Mouse (Mus musculus) spleen, postnatal 10 days (tissue): ENCODE results near the gene Dnmt3a.

ENCODE experiments used
- DNase-seq, 2 experiments: peaks; one replicate each; pipeline ENCODE4 v3.0.0; 2021 to 2022; ENCODE audit warnings: low spot score in 2 of 2

The Dnmt3a gene

DNA sequence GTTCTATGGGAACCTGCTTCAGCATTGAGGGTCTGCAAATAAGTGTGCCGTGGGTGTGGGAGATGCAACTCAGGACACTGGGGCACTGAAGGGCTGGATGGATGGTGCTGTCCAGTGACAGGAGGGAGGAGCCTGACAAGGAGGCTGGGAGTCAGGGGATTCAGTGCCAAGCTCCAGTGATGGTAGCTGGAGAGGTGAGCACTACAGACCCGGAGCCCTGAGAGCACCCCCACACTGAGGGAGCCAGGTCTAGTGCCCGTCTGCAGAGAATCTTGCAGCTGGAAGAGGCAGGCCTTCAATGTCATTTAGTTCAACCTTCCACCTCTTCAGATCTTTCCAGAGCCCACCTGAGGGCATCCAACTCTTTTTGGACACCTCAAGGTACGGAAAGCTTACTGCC is at the start of gene Dnmt3a:
Gene Dnmt3a (plus strand): TSS at position 156 of the 400 bp plus-strand sequence.
- no peak for DNase-seq

DNA sequence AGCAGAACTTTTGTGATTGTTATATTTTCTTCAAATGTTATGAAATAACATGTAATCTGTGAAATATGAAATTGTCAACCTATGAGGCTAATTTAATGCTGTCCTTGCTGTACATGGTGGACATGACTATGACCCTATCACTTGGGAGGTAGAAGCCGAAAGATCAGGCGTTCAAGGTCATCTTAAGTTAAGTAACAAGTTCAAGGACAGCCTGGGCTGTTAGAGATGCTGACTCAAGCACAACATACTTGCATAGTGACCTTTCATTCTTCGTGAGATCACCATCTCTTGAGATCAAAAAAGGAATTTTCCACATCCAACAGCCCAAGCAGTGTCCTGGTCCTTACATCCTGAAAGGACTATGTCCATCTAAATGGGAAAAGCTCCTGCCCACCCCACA is 49.6 kb upstream of the Dnmt3a start:
- no peak for DNase-seq

DNA sequence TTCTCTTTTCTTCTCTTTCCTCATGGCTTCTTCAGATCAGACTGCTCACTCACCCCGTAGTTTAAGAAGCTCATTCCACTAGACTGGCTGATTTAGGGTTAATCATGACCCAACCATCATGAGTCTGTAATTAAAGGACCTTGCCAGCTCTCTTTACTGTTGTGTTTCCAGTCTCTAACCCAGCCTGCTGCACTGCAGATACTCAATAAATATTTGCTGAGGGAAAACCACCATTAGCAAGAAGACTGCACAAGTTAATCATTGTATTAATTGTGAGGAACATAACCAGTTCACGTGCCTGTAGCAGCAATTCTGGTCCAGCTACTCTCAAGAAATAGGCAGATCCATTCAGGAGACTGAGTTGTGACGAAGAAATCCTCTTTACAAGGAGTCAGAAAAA is 47.7 kb upstream of the Dnmt3a start:
- DNase-seq, result no peak

DNA sequence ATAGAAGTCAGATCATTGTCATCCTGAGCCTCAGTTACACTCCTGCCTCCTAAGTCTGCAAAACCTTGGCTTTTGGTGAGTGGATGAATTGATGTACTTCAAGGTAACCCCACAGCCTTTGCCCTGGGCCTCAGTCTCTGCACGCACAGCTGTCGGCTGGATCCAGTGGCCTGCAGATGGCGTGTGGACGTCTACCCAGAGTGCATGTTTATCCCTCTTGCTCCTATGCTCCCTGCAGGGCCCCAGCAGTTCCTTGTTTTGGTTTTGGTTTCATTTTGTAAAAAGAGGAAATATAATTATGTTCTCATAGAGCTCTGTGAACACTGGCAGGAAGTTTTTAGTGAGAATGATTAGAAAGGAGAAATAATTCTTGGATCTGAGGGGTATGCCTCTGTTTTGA is 46.4 kb upstream of the Dnmt3a start:
- peak in 1 of 2 experiments; percentile 68 for DNase-seq

DNA sequence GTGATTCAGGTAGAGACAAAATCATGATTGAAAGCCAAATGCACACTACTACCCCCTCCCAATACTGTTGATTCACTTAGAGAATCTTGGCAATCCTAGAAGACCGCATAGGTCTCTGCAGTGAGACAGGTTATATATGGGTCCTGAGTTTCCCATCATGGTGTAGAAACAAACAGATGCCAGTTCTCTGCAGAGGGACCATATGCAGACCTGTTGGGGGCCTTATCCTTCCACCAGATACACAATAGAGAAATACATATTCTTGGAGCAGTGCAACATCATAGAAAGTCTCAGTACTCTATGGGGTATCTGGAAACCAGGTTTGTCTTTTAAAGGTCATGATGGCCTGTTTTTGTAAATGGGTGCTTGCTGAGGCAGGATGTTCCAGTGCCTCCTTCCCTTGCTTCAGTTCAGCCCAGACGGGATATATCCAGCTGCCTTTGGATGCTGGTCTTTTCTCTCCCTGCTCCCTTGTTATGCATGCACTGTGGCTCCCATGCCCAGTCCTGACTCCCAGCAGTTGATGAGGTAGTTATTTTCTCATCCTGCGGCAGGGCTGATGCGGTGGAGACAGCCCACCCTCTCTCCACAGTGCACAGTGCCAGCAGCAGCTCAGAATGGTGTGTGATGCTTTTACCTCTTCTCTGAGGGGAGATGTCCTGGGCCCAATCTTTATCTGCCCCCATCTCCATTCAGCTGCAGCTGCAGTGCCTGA is 44.8 kb upstream of the Dnmt3a start:
- DNase-seq, result no peak

DNA sequence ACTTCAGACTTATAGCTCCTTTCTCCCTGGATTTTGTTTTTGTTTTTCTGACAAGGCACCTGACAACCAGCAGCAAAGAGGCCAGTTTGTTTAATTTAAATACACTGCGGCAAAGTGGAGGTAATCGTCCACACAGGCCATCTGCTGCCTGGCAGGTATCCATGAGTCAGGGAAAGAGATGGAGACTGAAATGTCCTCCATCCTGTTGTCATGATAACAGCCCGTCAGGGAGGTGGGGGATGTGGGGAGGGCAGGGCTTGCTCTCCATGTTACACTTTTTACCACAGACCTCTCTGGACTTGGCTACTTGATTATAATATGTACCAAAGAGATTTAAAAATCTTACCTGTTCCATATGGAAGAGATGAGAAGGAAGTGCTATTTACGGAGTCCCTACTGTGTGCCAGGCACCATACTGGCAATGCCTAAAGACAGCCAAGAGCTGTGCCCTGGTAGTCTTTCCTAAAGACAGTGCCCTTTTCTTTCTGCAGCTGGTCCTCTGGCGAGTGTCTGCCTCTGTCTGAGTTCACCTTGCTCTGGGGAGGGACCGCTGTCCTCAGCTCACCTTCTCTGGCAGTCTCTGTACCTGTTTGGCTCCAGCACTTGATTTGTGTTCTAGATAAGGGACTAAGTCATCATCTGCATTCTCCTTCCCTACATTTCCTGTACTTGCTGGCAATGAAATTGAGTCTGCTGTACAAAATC is 44.1 kb upstream of the Dnmt3a start:
- DNase-seq, result no peak

DNA sequence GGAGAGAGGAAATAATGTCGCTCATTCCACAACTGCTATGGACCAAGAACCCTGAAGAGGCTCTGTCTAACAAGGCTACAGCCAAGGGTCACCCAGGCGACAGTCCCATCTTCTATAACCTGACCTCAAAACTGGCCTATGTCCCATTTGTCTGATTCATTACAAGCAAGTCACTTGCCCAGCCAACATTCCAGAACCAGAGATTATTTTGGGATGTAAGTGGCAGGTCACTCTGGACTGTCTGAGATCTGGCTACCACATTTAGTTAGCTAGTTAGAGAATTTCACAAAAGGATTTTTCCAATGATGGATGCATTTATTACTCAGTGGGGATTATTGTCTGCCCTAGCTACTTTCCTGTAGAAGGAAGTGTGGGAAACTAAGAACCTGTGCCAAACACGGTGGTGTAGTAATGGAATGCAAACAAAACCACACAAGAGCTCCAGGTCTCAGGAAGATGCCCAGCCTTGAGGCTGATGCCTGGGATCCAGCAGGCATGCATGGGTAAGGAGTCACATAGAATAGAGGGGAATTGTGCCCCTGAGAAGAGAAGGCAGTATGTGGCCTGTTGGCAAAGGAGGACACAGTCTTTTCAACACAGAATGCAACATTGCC is 41.5 kb upstream of the Dnmt3a start:
- DNase-seq, result no peak

DNA sequence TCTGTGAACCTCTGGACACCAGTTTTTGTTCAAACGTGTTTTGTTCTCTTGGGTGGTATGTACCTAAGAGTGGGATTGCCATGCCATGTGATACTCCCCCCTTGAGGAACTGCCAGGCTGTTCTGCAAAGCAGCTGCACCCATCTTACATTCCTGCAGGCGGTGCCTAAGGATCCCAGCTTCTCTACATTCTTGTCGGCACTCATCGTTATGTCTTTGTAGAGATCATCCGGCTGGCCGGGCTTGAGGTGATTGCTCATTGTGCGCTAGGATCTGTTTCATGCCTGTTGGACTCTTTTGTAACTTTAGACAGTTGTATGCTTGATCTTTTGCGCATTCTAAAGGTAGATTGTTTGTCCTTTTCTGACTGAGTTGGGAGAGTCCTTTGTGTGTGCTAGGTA is 38.4 kb upstream of the Dnmt3a start:
- DNase-seq, result no peak

DNA sequence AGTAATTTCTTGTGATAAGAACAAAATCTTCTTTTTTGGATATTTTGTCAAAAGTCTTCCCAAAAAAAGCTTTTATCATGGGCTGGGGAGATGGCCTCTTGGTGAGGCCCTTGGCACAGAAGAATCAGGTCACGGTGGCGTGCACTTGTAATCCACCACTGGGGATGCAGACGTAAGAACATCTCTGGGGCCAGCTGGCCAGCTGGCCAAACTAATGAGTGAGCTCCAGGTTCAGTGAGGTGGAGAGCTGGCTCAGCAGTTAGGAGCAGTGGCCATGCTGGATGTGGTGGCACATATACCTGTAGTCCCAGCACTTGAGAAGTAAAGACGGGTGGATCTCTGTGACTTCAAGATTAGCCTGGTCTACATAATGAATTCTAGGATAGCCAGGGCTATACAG is 37.4 kb upstream of the Dnmt3a start:
- DNase-seq, result no peak

DNA sequence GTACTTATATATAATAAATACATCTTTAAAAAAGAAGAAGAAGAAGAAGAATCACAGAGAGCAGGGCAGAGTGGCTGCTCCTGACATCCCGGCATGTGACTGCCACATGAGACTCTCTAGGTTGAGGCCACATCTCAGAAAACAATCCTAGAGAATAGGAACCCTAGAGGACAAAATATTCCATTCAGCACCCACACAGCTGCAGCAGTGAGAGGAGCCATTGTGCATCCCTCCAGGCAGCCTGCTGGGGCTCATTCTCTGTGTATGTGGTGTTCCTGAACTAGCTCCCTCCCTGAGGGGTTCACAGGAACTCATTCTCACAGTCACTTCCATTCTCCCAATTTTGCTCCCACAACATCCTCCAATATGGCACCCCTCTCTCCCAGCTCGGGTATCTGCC is 35.3 kb upstream of the Dnmt3a start:
- no peak for DNase-seq

DNA sequence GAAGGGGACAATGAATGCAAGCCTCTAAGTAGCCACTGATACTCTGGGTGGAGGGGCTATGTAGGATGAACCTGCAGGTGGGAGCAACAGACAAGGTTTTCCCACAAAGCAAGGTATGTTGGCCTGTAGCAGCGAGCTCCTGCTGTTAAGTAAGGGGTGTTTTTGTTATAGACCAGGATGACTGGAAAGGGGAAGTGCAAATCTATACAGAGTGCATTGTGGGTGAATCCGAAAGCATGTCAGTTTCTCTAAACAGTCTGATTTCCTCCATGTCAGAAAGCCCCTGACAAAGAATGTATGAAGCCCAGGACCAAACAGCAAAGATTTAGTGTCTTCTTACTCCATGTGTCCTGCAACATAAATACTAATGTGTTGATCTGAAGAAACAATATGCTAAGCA is 34.7 kb upstream of the Dnmt3a start:
- DNase-seq, result no peak

DNA sequence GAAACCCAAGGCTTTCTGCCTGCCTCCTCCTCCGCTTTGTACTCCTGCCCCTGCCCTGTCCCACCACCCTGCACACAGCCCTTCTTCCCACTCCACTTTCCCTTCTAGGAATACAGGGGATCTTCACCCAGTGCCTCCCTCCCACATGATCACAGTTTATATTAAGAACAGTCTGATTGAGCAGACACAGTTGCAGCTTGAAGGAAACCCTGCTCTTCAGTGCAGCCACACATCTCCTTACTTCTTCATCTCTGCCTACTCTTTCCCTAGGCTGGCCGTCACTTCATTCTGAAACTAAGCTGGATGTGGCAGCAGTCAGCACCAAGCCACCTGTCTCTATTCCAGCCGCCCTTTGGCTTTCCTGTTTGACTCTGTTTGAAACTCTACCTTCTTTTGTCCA is 32.2 kb upstream of the Dnmt3a start:
- DNase-seq, result no peak

DNA sequence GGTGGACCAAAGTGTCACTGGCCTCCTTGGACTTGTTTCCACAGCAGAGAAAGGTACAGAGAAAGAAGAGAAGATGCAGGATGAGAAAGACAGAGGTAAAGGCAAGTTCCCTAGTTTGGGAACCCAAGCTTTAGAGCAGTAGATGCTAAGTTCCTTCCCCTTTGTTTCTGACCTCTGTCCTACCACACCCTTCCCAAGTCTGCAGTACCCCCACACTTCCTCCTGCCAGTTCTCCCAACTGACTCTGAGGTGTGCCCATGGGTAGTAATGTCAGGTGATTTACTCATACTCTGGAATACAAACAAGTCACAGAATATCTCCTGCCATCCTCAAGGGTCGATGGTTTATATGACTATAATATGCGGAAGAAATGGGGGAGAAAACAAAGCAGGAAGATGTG is 29.8 kb upstream of the Dnmt3a start:
- DNase-seq, result no peak

DNA sequence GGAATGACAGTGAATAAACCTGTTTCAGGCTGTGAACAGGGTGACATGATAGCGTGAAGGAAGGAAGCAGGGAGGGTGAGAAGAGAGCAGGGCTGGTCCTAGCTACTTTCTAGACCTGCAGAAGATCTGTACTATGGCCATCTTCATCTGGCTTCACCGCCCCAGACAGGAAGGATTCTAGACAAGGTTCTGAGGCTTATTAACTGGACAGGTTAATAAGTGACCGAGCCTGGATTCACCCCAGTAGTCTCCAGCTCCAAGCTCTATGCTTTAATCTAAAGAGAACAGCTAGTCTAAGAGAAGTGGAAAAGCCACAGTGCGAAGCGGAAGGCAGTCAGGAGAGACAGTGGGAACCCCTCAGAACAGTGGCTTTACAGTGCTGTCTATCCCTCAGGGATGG is 28.1 kb upstream of the Dnmt3a start:
- DNase-seq, result no peak

DNA sequence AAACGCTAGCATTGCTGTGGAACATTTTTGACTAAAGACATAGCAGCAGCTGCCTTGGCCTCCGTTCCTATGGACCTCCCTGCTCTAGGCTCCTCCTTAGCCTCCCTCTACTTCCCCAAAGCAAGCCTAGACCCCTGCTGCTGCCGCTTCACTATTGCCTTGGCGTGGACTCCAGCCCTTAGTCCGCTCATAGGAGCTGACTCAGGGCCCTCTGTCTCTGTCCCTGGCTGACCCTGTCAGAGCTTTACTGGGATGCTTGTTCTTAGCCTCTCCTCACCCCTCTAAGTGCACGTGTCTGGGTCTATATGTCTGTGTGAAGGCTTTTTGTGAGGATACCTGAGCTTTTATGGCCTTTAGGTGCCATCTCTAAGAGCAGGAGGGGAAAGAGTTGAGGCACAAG is 27.5 kb upstream of the Dnmt3a start:
- no peak for DNase-seq

DNA sequence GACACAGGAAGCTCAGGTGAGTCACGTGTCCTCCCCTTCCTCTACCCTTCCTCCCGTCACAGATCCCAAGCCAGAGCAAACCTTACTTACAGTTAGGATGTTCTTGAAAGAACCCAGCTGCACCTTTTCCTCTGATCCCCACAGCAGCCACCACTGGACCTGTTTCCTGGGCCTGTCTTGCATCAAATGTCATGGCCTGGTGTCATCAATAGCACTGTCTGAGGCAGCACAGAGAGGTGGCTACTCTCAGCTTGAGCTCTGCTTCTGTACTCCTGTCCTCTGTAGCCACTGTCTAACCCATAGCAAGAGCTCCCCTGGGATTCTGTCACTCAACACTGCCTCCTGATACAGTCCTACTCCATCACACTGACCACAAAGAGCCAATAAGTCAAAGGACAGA is 26.2 kb upstream of the Dnmt3a start:
- DNase-seq, result no peak

DNA sequence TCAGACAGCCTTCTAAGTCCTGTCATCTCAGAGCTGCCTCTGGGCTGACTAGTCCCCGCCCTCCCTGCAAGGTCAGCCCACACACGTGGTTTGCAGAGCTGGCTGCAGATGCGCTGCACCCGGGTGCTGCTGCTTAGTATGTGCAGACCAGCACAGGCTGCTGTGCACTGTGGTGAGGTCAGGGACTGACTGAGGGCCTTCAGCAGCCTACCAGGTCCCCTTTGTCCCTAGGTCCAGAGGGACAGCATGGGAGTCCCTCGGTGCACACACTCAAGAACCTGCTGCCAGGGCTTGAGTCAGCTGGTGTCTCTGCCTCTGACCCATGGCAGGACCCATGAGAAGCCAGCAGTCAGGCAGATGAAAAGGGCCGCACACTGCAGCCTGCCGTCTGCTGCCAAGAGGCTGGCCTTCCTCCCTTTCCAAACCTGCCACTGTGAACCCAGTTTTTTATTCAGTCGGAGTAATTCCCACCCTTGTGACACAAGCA is 25.4 kb upstream of the Dnmt3a start:
- peak; percentile 32 to 74 for DNase-seq

DNA sequence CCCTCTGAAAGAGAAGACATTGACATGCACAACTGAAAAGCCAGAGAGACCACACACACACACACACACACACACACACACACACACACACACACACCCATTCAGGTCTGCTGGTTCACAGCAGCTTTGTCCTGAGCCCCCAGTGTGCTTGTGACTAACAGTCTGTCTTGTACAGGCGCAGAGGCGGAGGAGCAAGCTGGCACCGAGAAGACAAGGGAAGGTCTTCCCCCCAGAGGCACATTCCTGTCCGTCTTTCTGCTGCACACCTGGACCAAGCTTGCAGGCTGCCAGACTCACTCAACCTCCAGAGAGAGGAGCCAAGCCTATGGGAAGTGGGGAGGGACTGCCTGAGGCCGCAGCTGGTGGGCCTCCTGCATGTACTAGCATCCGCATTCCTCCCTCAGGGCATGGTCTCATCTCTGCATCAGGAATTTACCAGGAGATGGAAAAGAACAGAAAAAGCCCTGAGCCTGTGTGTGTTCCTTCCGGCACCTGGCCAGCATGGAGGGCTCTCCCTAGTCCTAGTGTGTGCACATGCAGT is 24.8 kb upstream of the Dnmt3a start:
- DNase-seq, result peak; percentile 26 to 34

DNA sequence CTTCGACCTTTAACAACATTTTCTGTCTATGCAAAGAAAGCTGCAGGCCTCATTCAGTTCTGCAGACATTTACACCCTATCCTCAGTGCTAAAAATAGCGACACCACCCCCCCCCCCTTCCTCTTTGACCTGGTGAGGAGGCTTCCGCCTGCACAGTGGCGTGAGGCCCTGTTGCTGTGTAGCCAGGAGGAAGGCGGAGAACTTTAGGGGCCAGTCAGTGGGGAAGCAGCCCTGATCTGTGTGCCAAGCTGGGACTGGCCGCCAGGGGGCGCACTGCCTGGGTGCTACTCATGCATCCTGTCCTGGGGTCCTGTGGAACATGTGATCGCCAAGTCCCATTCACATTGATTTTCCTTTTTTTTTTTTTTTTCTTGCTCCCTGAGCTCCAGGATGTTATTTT is 24.3 kb upstream of the Dnmt3a start:
- peak; percentile 77 to 92 for DNase-seq

DNA sequence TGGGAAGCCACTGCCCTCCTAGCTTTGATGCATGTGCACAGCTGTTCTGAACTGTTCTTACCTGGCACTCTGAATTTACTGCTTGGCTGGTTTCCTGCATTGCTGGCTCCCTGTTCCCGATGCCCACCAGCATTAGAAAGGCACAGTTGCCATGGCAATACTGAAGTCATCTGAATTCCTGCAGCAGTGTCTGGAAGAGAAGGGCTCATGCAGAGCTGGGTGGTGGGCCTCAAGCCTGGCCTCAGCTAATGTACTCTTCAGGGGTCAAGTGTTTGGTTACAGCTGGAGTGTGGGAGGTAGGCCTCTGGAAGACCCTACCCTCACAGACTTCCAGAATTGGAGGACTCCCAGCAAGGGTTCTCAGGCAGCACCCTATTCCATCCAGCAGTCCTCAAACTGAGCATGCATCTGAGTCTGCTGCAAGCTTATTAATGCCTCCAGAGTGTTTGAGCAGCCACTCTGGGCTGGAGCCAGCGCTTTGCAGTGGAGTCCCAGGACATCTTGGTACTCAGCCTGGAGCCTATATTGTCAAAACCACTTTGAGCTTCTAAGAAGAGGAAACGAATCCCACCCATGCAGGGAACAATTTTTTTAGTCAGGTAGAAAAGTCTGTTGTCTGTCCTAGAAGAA is 22.5 kb upstream of the Dnmt3a start:
- DNase-seq, result no peak

DNA sequence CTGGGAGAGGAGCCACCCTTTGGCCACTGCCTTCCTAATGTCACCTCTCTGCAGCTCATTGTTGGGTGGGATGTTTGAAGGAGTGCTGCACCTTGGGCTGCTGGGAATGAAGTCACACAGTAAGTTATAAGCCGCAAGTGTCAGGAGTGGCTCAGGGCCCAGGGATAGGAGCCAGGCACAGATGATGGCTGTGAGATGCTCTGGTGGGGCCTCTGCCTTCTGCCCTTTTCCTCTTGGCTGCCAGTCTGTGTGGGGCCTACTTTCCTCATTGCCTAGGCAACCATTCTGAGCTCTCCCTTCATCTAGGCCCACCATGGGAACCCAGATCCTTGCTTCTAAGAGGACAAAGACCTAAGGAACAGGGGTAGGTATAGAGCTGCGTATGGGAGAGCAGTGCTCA is 21.5 kb upstream of the Dnmt3a start:
- no peak for DNase-seq

DNA sequence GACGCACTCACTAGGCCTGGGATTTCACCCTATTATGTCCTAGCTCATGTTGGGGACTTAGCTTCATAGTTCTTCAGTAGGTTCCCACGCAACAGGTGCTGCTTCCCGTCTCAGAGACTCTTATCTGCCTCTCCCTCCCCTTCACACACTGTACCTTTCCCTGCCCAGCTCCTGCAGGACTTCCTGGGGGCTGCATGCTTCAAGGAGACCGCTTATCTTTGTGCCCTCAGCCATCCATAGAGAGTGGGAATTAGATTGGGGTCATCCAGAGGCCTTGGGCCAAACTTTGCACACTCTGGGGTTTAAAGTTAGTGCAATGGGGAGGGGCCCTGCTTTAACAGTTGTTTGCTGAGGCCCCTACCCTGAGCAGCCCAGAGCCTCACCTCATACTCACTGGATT is 21.1 kb upstream of the Dnmt3a start:
- DNase-seq, result no peak
